Mouse (Mus musculus): ENCODE results near the gene Gm20503. TPM values are rescaled to one million over a fixed set of nuclear protein-coding genes. Genes with fewer than 3 reads are reported as not detected.

The Gm20503 gene
- total RNA-seq, 2 experiments from 2014 or later, result 3.4 to 5.1 TPM

Other genes starting within 250 kb of the Gm20503 start
- under 1 TPM; 0.14 to 0.17 TPM for gene Olfr267, start 215.5 kb upstream of the Gm20503 start, total RNA-seq (2021)
- gene Ecpas, start 90.5 kb upstream of the Gm20503 start, total RNA-seq (2021), result 100 to 1,000 TPM; 129 to 131 TPM
- gene Zkscan16, start 59.6 kb upstream of the Gm20503 start, total RNA-seq (2021), result under 1 TPM; 0.21 to 0.25 TPM
- 10 to 100 TPM in 1 of 2 experiments, 1 to 10 TPM in 1; 8.5 to 11.4 TPM for gene Ptgr1, start 16.1 kb upstream of the Gm20503 start, total RNA-seq (2021)
- gene Dnajc25, start 8.1 kb upstream of the Gm20503 start, total RNA-seq (2021), result 10 to 100 TPM; 16.4 to 16.8 TPM
- gene Gng10, start 31.9 kb downstream of the Gm20503 start, total RNA-seq (2021), result 10 to 100 TPM; 28.8 to 31.8 TPM
- not detected for gene AI481877, start 135.8 kb downstream of the Gm20503 start, total RNA-seq (2021)
- 10 to 100 TPM; 26.8 to 29.2 TPM for gene Ugcg, start 186.0 kb downstream of the Gm20503 start, total RNA-seq (2021)